Comparison of ENCODE assay signal across 25 mouse cellular contexts in the genomic region with DNA sequence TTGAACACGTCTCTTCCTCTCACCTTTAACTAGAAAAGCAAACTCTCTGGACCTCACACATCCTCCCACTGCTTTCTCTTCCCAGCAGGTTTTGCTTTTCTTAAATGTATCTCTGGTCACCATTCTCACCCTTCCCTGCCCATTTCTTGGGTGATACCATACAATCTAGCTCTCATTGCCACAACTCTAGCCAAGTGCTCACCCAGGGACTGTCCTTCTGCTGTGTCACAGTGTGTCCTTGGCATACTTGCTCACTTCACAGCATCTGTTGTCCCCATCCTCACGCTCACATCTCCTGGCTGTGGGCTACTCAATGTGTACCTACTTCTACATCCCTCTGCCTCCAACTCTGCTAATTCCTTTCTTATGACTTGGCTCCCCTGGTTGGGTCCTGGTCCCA. TPM values are rescaled to one million over a fixed set of nuclear protein-coding genes. Genes with fewer than 3 reads are reported as not detected.
"Had no signal": no experiment of that assay in that cellular context is flagged by ENCODE, and none has a peak within 500 bp of the region (broad histone marks: within the 10 kb centered on the region; RNA-seq: fewer than 3 reads in every experiment).

No protein-coding gene starts in this region.

- H3K27me3 ChIP-seq: heart, embryonic 12.5 days; hindbrain, embryonic 13.5 days; hindbrain, embryonic 15.5 days; kidney, embryonic 15.5 days; limb, embryonic 12.5 days; liver, embryonic 13.5 days; liver, embryonic 15.5 days had no signal

- H3K9me3 ChIP-seq: heart, embryonic 12.5 days; hindbrain, embryonic 13.5 days; hindbrain, embryonic 15.5 days; kidney, embryonic 15.5 days; limb, embryonic 10.5 days; limb, embryonic 12.5 days; liver, embryonic 13.5 days; liver, embryonic 15.5 days had no signal

- H3K9ac ChIP-seq: heart, embryonic 12.5 days; hindbrain, embryonic 13.5 days; hindbrain, embryonic 15.5 days; kidney, embryonic 15.5 days; limb, embryonic 12.5 days; liver, embryonic 13.5 days; liver, embryonic 15.5 days; liver, postnatal 0 days had no signal

- H3K36me3 ChIP-seq: heart, embryonic 12.5 days; hindbrain, embryonic 13.5 days; hindbrain, embryonic 15.5 days; kidney, embryonic 15.5 days; limb, embryonic 10.5 days; limb, embryonic 12.5 days; liver, embryonic 13.5 days; liver, embryonic 15.5 days had no signal

- H3K4me1 ChIP-seq: hindbrain, embryonic 13.5 days; hindbrain, embryonic 15.5 days; kidney, embryonic 15.5 days; limb, embryonic 10.5 days; limb, embryonic 12.5 days; liver, embryonic 15.5 days had no signal

- H3K27ac ChIP-seq: hindbrain, embryonic 13.5 days; hindbrain, embryonic 15.5 days; hindbrain, postnatal 0 days; kidney, embryonic 15.5 days; kidney, postnatal 0 days; limb, embryonic 10.5 days; limb, embryonic 12.5 days; liver, embryonic 13.5 days; liver, embryonic 15.5 days had no signal

- DNase-seq: gastrocnemius, postnatal 10 days; gastrocnemius, postnatal 36 days; heart, adult 18-20 months; heart, postnatal 10 days; heart, postnatal 36 days; kidney, adult 11 months; kidney, adult 2 months; kidney, adult 9 months; kidney, postnatal 14 days; kidney, postnatal 36 days; layer of hippocampus, adult 9-11 months; layer of hippocampus, postnatal 36 days; liver; liver, embryonic 13.5 days; liver, postnatal 0 days had no signal

- H3K4me3 ChIP-seq: heart, embryonic 12.5 days; hindbrain, embryonic 13.5 days; hindbrain, embryonic 15.5 days; kidney, embryonic 15.5 days; limb, embryonic 10.5 days; limb, embryonic 12.5 days; liver, embryonic 13.5 days; liver, embryonic 15.5 days had no signal

RNA-seq across cellular contexts. Expression of a gene that starts 37.2 kb away (rescaled TPM):
- total RNA-seq: hematopoietic stem cell, adult 5-6 weeks had no signal
